Mouse (Mus musculus) lung, embryonic 14.5 days (tissue): ENCODE results near the gene Abhd17a. TPM values are rescaled to one million over a fixed set of nuclear protein-coding genes. Genes with fewer than 3 reads are reported as not detected.

Experiments
- ATAC-seq: fragments of 200-750 bp; cut with Nextera tagmentation; 2 replicates; pipeline ENCODE4 v1.8.0; 2017; ENCODE audit warnings: mild to moderate bottlenecking, moderate TSS enrichment, moderate library complexity; ENCODE audit not compliant: insufficient read depth
- DNase-seq: peaks from one replicate; pipeline ENCODE4 v3.0.0-alpha.2; 2015
- H3K27ac ChIP-seq: fragments of 300-500 bp; sonication (generic); 2 replicates; pipeline ENCODE4 v1.5.1; 2014; ENCODE audit warnings: low read depth, mild to moderate bottlenecking, moderate library complexity
- H3K27me3 ChIP-seq: fragments of 300-500 bp; sonication (generic); 2 replicates; pipeline ENCODE4 v1.6.1; 2014; ENCODE audit warnings: low read length, control low read depth; ENCODE audit not compliant: insufficient read depth
- H3K36me3 ChIP-seq: fragments of 300-500 bp; sonication (generic); 2 replicates; pipeline ENCODE4 v1.6.1; 2014; ENCODE audit warnings: control low read depth; ENCODE audit not compliant: insufficient read depth
- H3K4me1 ChIP-seq: fragments of 300-500 bp; sonication (generic); 2 replicates; pipeline ENCODE4 v1.6.1; 2014; ENCODE audit warnings: antibody characterized with exemption, control low read depth; ENCODE audit not compliant: insufficient read depth
- H3K4me2 ChIP-seq: fragments of 300-500 bp; sonication (generic); 2 replicates; pipeline ENCODE4 v1.6.1; 2014; ENCODE audit warnings: mild to moderate bottlenecking
- H3K4me3 ChIP-seq: fragments of 300-500 bp; sonication (generic); 2 replicates; pipeline ENCODE4 v1.5.1; 2014; ENCODE audit warnings: low read depth, low read length
- H3K9ac ChIP-seq: fragments of 300-500 bp; sonication (generic); 2 replicates; pipeline ENCODE4 v1.6.1; 2014
- H3K9me3 ChIP-seq: fragments of 300-500 bp; sonication (generic); 2 replicates; pipeline ENCODE4 v1.6.1; 2016; ENCODE audit warnings: low read depth, low read length, control low read depth
- CTCF ChIP-seq: IDR thresholded peaks from 2 replicates; pipeline ENCODE4 v1.5.1; 2016; ENCODE audit warnings: antibody characterized with exemption, low read depth
- WGBS: fragments of 180-500 bp; shearing (Covaris S2); extraction: QIAGEN DNeasy Blood & Tissue Kit; methylation state at CpG from one replicate; pipeline ENCODE4 v1.1.7; 2014; 5-methylcytosine and 5-hydroxymethylcytosine counted together
- polyA plus RNA-seq: library from polyadenylated mRNA; unstranded; fragments of >200 nt; fragmentation: Nextera tagmentation; extraction: Ambion mirVana; gene quantifications from 2 replicates; pipeline ENCODE4 v1.2.1, GENCODE M21; 2014

Abhd17a gene
- polyA plus RNA-seq, 1 experiment from 2014 or later = 153 TPM

DNA sequence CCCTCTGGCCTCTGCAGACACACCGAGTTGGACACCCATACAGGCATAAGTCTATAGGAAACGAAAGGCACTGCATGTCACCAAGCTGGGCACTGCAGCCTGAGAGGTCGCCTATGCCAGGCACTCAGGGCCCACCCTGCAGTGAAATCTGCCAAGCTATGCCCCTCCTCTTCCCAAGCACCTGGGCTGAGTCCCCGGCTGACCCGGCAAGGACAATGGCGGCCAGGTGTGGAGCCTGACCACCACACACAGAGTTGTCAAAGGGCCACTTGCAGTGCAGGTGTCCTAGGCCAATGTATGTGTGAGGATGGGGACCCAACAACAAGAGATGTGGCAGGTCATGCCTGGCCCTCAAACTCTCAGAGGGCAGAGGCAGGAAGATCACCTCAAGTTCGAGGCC lies 30.7 kb downstream of the Abhd17a start:
- 88% methylated on average over 7 of the region's 7 CpGs for WGBS
- DNase-seq (no peak), ATAC-seq (no peak)
- H3K27me3 ChIP-seq = no peaks in the 10 kb centered on the region
- peak overlapping the region; percentile 99; the same call in 1 of the 2 replicates for H3K4me3 ChIP-seq
- peaks cover 10% of the 10 kb centered on the region for H3K4me1 ChIP-seq
- no peaks in the 10 kb centered on the region for H3K9me3 ChIP-seq
- H3K4me2 ChIP-seq = no peak overlapping the region
- no peak for TF ChIP-seq CTCF
- H3K9ac ChIP-seq = no peak overlapping the region
- H3K27ac ChIP-seq = no peak overlapping the region
- 0 out of 2 replicates have a peak, but pooled peaks cover 2% of the 10 kb centered on the region for H3K36me3 ChIP-seq

DNA sequence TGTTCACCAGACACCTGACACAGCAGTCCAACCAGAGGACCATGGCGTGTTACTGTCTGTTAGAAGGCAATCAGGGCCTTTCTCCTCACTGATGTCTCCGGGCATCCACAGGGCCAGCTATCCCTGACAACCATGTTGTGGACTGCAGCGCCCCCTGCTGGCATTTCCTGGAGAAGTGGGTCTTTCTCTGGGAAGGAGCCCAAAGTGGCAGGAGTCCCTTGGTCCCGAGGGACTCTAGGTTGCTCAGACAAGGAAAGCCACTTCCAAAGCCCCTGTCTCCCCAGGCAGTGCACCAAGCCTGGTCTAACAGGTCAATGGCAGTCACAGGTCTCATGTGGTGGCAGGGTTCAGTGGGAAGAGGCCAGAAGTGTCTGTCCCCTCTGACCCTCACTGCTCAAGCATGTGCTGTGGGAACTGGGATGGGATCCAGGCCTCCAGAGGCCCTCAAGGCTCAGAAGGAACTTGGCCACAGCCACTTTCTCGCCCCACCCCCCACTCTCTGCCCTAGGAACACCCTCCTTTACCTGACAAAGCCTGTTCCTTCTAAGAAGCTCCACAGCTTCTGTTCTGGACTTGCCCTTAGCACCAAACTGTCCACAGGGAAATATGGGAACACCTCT lies 32.7 kb downstream of the Abhd17a start:
- H3K9me3 ChIP-seq = no peaks in the 10 kb centered on the region
- no peaks in the 10 kb centered on the region for H3K27me3 ChIP-seq
- H3K27ac ChIP-seq = no peak overlapping the region
- no peak overlapping the region for H3K4me3 ChIP-seq
- TF ChIP-seq CTCF = peak; percentile 79
- H3K9ac ChIP-seq = no peak overlapping the region
- peak; percentile 80 for DNase-seq
- peaks cover 9% of the 10 kb centered on the region for H3K4me1 ChIP-seq
- 28% methylated on average over 5 of the region's 5 CpGs for WGBS
- 0 out of 2 replicates have a peak, but pooled peaks cover 2% of the 10 kb centered on the region for H3K36me3 ChIP-seq
- no peak overlapping the region for H3K4me2 ChIP-seq
- no peak for ATAC-seq

DNA sequence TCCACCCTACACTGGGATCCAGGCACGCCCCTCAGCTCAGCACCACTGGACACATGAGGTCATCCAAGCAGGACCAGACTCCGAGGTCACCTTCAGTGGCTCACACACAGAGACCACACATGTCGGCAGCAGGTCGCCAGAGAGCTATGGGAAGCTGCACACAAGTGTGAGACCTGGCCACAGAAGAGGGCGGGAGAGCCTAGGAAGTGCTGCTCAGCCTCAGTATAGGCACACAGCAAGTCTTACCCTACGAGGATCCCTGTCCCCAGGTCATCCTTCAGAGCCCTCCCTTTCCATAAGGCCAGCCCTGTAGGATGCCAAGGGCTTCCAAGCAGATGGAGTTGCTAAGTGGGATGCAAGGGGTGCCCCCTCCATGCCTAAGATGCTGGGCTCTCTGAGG lies 36.1 kb downstream of the Abhd17a start:
- Histone ChIP-seq H3K4me2 (no peak overlapping the region), H3K9me3 (no peaks in the 10 kb centered on the region), H3K4me1 (no peaks in the 10 kb centered on the region), H3K36me3 (peaks cover 18% of the 10 kb centered on the region), H3K27ac (no peak overlapping the region), H3K27me3 (no peaks in the 10 kb centered on the region), H3K4me3 (no peak overlapping the region), H3K9ac (no peak overlapping the region)
- WGBS = 73% methylated on average over 6 of the region's 6 CpGs
- ATAC-seq (no peak), DNase-seq (no peak)
- no peak for TF ChIP-seq CTCF

DNA sequence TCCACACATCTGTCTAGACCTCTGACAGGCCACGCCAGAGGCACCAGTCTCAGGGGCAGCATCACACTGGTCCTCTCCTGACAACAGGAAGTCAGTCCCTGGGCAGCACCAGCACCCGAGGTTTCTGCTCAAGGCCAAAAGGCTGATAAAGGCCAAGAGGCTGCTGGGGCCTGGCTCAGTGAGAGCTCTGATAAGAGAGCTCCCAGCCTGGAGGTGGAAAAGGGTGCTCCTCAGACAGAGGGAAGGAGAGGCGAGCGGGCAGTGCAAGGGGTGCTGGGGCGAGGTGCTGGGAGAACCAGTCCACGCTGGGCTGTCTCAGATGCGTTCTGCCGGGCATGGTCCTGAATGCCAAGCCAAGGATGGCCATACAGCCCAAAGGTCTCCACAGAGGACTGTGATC lies 36.6 kb downstream of the Abhd17a start:
- no peaks in the 10 kb centered on the region for H3K9me3 ChIP-seq
- TF ChIP-seq CTCF = no peak
- no peaks in the 10 kb centered on the region for H3K4me1 ChIP-seq
- 85% methylated on average over 8 of the region's 8 CpGs for WGBS
- no peak overlapping the region for H3K9ac ChIP-seq
- no peak overlapping the region for H3K4me3 ChIP-seq
- H3K4me2 ChIP-seq = no peak overlapping the region
- no peak for DNase-seq
- H3K27ac ChIP-seq = no peak overlapping the region
- no peaks in the 10 kb centered on the region for H3K27me3 ChIP-seq
- peaks cover 22% of the 10 kb centered on the region for H3K36me3 ChIP-seq
- ATAC-seq = no peak; the same call in 1 of the 2 replicates

DNA sequence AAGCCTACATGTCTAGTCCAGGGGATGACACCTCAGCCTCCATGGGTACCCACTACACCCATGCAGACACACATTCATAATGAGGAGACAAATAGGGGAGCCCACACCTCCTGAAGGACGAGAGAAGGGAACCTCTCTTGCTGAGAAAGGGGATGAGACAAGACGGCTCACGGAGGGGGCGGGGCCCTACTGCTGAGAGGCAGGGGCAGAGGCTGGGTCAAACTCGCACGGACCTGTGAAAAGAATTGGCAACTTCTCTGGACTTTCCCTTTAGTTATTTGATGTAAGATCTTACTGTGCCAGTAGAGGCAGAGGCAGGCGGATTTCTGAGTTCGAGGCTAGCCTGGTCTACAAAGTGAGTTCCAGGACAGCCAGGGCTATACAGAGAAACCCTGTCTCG lies 37.8 kb downstream of the Abhd17a start:
- 56% methylated on average over 9 of the region's 9 CpGs for WGBS

DNA sequence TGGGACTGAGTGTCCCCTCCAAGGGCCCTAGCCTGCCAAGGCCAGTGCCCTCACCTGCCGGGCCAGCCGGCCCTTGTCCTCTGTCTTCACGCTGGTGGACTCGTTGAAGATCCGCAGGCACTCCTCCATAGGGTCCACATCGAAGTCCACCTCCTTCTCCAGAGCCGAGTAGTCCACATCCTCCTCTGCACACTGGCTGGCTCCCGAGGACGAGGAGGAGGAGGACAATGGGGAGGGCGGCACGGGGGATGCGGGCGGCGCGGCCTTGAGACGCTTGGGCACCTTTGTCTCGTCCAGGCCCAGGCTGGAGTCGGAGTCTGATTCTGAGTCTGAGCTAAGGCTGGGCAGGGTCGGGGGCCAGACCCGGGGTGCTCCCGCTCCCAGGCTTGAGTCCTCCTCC lies 40.9 kb downstream of the Abhd17a start:
- ATAC-seq = no peak
- DNase-seq = no peak
- H3K4me2 ChIP-seq = no peak overlapping the region
- 90% methylated on average over 21 of the region's 21 CpGs for WGBS
- peaks cover 65% of the 10 kb centered on the region for H3K36me3 ChIP-seq
- no peak overlapping the region for H3K9ac ChIP-seq
- no peak for TF ChIP-seq CTCF
- H3K27ac ChIP-seq = no peak overlapping the region
- no peaks in the 10 kb centered on the region for H3K27me3 ChIP-seq
- no peak overlapping the region for H3K4me3 ChIP-seq
- H3K9me3 ChIP-seq = no peaks in the 10 kb centered on the region
- no peaks in the 10 kb centered on the region for H3K4me1 ChIP-seq

More for the DNA sequence above, 37.8 kb downstream of the Abhd17a start:
- Histone ChIP-seq H3K4me2 (no peak overlapping the region), H3K27ac (no peak overlapping the region), H3K27me3 (no peaks in the 10 kb centered on the region), H3K9me3 (no peaks in the 10 kb centered on the region), H3K4me3 (no peak overlapping the region), H3K36me3 (peaks cover 34% of the 10 kb centered on the region), H3K9ac (no peak overlapping the region), H3K4me1 (no peaks in the 10 kb centered on the region)
- no peak for ATAC-seq
- TF ChIP-seq CTCF = no peak
- no peak for DNase-seq

DNA sequence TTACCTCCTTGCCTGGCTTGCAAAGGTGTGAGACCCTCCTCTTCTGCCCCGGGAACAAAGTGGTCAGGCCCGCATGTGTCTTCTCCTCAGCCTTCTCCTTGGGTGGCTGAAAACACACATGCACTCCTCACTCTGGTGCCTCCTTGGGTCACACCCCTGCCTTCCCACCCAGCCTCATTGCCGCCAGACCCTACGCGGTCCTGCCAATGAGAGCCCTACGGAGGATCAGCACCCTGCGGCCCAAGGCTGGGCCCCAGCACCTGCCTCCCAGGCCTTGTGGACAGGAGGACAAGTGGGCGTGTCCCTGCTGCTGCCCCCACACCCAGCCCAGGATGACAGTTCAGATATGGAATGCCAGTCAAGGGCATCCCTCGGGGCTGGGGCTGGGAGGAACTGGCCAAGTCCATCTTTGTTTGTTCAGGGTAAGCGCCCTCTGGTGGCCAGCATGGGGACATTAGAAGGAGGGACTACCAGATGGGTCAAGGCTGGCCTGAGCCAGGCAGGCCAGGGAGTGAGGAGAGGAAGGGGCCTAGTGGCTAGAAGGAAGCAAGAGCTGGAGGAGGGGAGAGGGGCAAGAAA lies 41.6 kb downstream of the Abhd17a start:
- ATAC-seq = peak; percentile 61; the same call in 1 of the 2 replicates
- peak; percentile 83 for TF ChIP-seq CTCF

More for the DNA sequence above, 41.6 kb downstream of the Abhd17a start:
- H3K4me3 ChIP-seq = no peak overlapping the region
- peaks cover 72% of the 10 kb centered on the region for H3K36me3 ChIP-seq
- no peak overlapping the region for H3K9ac ChIP-seq
- H3K9me3 ChIP-seq = no peaks in the 10 kb centered on the region
- peak; percentile 77 for DNase-seq
- H3K4me1 ChIP-seq = no peaks in the 10 kb centered on the region
- H3K27me3 ChIP-seq = no peaks in the 10 kb centered on the region
- no peak overlapping the region for H3K4me2 ChIP-seq
- 76% methylated on average over 10 of the region's 10 CpGs for WGBS
- no peak overlapping the region for H3K27ac ChIP-seq
